Mouse (Mus musculus): Measurements from ENCODE around the gene Gm49388. TPM values are rescaled to one million over a fixed set of nuclear protein-coding genes. Genes with fewer than 3 reads are reported as not detected.
"Not testable (repeated sequence)": the region's sequence is repeated elsewhere in the genome, so short reads cannot be mapped to it uniquely, and the experiment has no call there.

The Gm49388 gene
- polyA plus RNA-seq, 1 experiment from 2014 or later = not detected

- ATAC-seq (ENCODE audit: insufficient number of reproducible peaks, insufficient read depth, low FRiP score, low read depth) = peak; percentile 68; the same call in 1 of the 2 replicates
- no peaks in the 10 kb centered on the region for H3K9me3 ChIP-seq (ENCODE audit: control insufficient read depth, low read depth, low read length)
- H3K4me2 ChIP-seq (replicated peaks; ENCODE audit: low read depth, low read length) = peak within 1 kb of the TSS; percentile 58
- WGBS = 2% methylated on average over 35 of the region's 38 CpGs
- H3K4me1 ChIP-seq (ENCODE audit: control insufficient read depth, insufficient read depth, low read length) = no peaks in the 10 kb centered on the region
- no peaks in the 10 kb centered on the region for H3K27me3 ChIP-seq (ENCODE audit: control insufficient read depth, insufficient read depth, low read length)
- H3K9ac ChIP-seq (replicated peaks; ENCODE audit: low read depth, low read length) = peak within 1 kb of the TSS; percentile 58
- no peak within 1 kb of the TSS for H3K27ac ChIP-seq (ENCODE audit: low read length)
- no peaks in the 10 kb centered on the region for H3K36me3 ChIP-seq (ENCODE audit: control insufficient read depth, insufficient read depth, low read length)
- peak within 1 kb of the TSS; percentile 57 for H3K4me3 ChIP-seq (ENCODE audit: low read depth, low read length)
These were observed 38.9 kb downstream of the Gm49388 start, which contains the start of the genes Stx4a and Stx1b for GRCm38 (mm10) chr7:127824176-127824871. TSS of gene Stx4a (plus strand) at chr7:127824294. TSS of gene Stx1b (minus strand) at chr7:127824549.

DNA sequence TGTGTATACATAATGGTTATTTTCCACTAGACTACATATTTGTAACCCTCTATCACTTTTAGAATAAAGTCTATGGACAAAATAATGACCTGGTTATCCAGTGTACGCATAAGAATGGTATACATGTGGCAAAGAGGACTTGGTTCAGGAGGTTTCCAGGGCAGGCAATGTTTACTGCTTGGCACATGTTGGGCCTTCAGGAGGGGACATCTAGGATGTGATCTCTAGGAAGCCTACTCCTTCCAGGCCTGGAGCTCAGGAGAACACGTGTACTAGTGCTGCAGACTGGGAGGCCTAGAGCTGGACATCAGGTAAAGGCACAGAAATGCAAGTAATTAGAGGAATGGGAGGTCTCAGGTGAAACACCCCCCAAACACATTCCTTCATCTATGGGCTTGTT is 50.1 kb downstream of the Gm49388 start:
- H3K9me3 ChIP-seq (ENCODE audit: control insufficient read depth, low read depth, low read length) = no peaks in the 10 kb centered on the region
- H3K27me3 ChIP-seq (ENCODE audit: control insufficient read depth, insufficient read depth, low read length) = no peaks in the 10 kb centered on the region
- H3K36me3 ChIP-seq (ENCODE audit: control insufficient read depth, insufficient read depth, low read length) = no peaks in the 10 kb centered on the region
- ATAC-seq (ENCODE audit: insufficient number of reproducible peaks, insufficient read depth, low FRiP score, low read depth) = no peak
- WGBS = 80% methylated on average over 2 of the region's 2 CpGs
- no peak overlapping the region for H3K9ac ChIP-seq (replicated peaks; ENCODE audit: low read depth, low read length)
- no peak overlapping the region for H3K27ac ChIP-seq (ENCODE audit: low read length)
- H3K4me2 ChIP-seq (replicated peaks; ENCODE audit: low read depth, low read length) = no peak overlapping the region
- H3K4me1 ChIP-seq (ENCODE audit: control insufficient read depth, insufficient read depth, low read length) = no peaks in the 10 kb centered on the region
- H3K4me3 ChIP-seq (ENCODE audit: low read depth, low read length) = no peak overlapping the region

DNA sequence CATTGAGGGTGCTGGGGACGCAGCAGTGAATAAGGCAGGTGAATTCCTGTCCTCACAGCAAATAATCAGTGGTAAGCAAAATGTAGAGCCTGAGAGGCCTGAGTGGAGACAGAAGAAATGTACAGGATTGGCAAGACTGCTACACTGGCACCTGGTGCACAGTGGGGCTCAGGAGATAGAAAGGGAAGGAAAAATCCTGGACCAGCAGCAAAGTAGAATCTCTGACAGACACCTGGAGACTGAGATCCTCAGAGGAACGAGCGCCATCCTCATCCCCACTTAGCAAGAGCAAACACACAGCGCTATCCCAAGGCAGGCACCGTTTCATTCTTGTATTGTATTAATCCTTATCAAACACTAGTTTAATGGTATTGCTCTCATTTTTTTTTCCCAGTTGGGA is 52.1 kb downstream of the Gm49388 start:
- H3K4me3 ChIP-seq (ENCODE audit: low read depth, low read length) = no peak overlapping the region
- H3K36me3 ChIP-seq (ENCODE audit: control insufficient read depth, insufficient read depth, low read length) = no peaks in the 10 kb centered on the region
- no peaks in the 10 kb centered on the region for H3K9me3 ChIP-seq (ENCODE audit: control insufficient read depth, low read depth, low read length)
- peaks cover under 1% of the 10 kb centered on the region for H3K4me1 ChIP-seq (ENCODE audit: control insufficient read depth, insufficient read depth, low read length)
- no peak for ATAC-seq (ENCODE audit: insufficient number of reproducible peaks, insufficient read depth, low FRiP score, low read depth)
- H3K4me2 ChIP-seq (replicated peaks; ENCODE audit: low read depth, low read length) = no peak overlapping the region
- no peak overlapping the region for H3K27ac ChIP-seq (ENCODE audit: low read length)
- WGBS = 88% methylated on average over 5 of the region's 5 CpGs
- H3K9ac ChIP-seq (replicated peaks; ENCODE audit: low read depth, low read length) = no peak overlapping the region
- H3K27me3 ChIP-seq (ENCODE audit: control insufficient read depth, insufficient read depth, low read length) = no peaks in the 10 kb centered on the region

- not testable (repeated sequence) for H3K4me1 ChIP-seq (ENCODE audit: control insufficient read depth, insufficient read depth, low read length); H3K9me3 ChIP-seq (ENCODE audit: control insufficient read depth, low read depth, low read length); H3K36me3 ChIP-seq (ENCODE audit: control insufficient read depth, insufficient read depth, low read length); ATAC-seq (ENCODE audit: insufficient number of reproducible peaks, insufficient read depth, low FRiP score, low read depth); H3K4me3 ChIP-seq (ENCODE audit: low read depth, low read length); H3K27ac ChIP-seq (ENCODE audit: low read length); H3K9ac ChIP-seq (replicated peaks; ENCODE audit: low read depth, low read length); H3K4me2 ChIP-seq (replicated peaks; ENCODE audit: low read depth, low read length); H3K27me3 ChIP-seq (ENCODE audit: control insufficient read depth, insufficient read depth, low read length)
- 83% methylated on average over 4 of the region's 4 CpGs for WGBS
These were observed 52.5 kb downstream of the Gm49388 start for GRCm38 (mm10) chr7:127837878-127838277.

DNA sequence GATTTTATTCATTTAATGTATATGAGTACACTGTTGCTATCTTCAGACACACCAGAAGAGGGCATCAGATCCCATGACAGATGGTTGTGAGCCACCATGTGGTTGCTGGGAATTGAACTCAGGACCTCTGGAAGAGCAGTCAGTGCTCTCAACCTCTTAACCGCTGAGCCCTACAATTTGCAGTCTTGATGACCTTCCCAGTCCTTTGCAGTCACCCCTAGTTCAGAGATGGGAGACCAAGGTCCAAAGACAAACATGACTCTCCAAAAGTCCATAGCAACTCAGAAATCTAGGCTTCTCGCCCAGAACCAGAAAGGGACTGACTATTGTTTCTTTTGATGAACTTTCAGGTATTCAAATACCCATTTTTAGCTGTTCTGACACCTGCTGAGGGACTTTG is 54.6 kb downstream of the Gm49388 start:
- H3K27me3 ChIP-seq (ENCODE audit: control insufficient read depth, insufficient read depth, low read length); H3K4me3 ChIP-seq (ENCODE audit: low read depth, low read length); H3K27ac ChIP-seq (ENCODE audit: low read length); H3K9ac ChIP-seq (replicated peaks; ENCODE audit: low read depth, low read length); H3K4me1 ChIP-seq (ENCODE audit: control insufficient read depth, insufficient read depth, low read length); ATAC-seq (ENCODE audit: insufficient number of reproducible peaks, insufficient read depth, low FRiP score, low read depth); H3K9me3 ChIP-seq (ENCODE audit: control insufficient read depth, low read depth, low read length); H3K4me2 ChIP-seq (replicated peaks; ENCODE audit: low read depth, low read length): not testable (repeated sequence)
- 71% methylated on average over 2 of the region's 2 CpGs for WGBS
- peaks cover 15% of the 10 kb centered on the region for H3K36me3 ChIP-seq (ENCODE audit: control insufficient read depth, insufficient read depth, low read length)

- Histone ChIP-seq H3K27ac (ENCODE audit: low read length) (peak overlapping the region; percentile 94), H3K4me2 (replicated peaks; ENCODE audit: low read depth, low read length) (peak overlapping the region; percentile 91), H3K27me3 (ENCODE audit: control insufficient read depth, insufficient read depth, low read length) (no peaks in the 10 kb centered on the region), H3K36me3 (ENCODE audit: control insufficient read depth, insufficient read depth, low read length) (peaks cover 15% of the 10 kb centered on the region), H3K4me3 (ENCODE audit: low read depth, low read length) (peak overlapping the region; percentile 84), H3K4me1 (ENCODE audit: control insufficient read depth, insufficient read depth, low read length) (peaks cover 4% of the 10 kb centered on the region), H3K9me3 (ENCODE audit: control insufficient read depth, low read depth, low read length) (no peaks in the 10 kb centered on the region), H3K9ac (replicated peaks; ENCODE audit: low read depth, low read length) (peak overlapping the region; percentile 61; the same call in 1 of the 2 replicates)
- peak; percentile 23; the same call in 1 of the 2 replicates for ATAC-seq (ENCODE audit: insufficient number of reproducible peaks, insufficient read depth, low FRiP score, low read depth)
- 3% methylated on average over 15 of the region's 15 CpGs for WGBS
These were observed 55.5 kb downstream of the Gm49388 start for GRCm38 (mm10) chr7:127840886-127841285.

GRCm38 (mm10) chr7:127841340-127842000 is 56.1 kb downstream of the Gm49388 start:
- under 1% methylated on average over 39 of the region's 46 CpGs for WGBS
- peak overlapping the region; percentile 94 for H3K27ac ChIP-seq (ENCODE audit: low read length)
- H3K4me1 ChIP-seq (ENCODE audit: control insufficient read depth, insufficient read depth, low read length) = peaks cover 4% of the 10 kb centered on the region
- H3K9ac ChIP-seq (replicated peaks; ENCODE audit: low read depth, low read length) = peak overlapping the region; percentile 61
- H3K9me3 ChIP-seq (ENCODE audit: control insufficient read depth, low read depth, low read length) = no peaks in the 10 kb centered on the region
- ATAC-seq (ENCODE audit: insufficient number of reproducible peaks, insufficient read depth, low FRiP score, low read depth) = peak; percentile 93
- peak overlapping the region; percentile 84 for H3K4me3 ChIP-seq (ENCODE audit: low read depth, low read length)
- H3K27me3 ChIP-seq (ENCODE audit: control insufficient read depth, insufficient read depth, low read length) = no peaks in the 10 kb centered on the region
- H3K4me2 ChIP-seq (replicated peaks; ENCODE audit: low read depth, low read length) = peak overlapping the region; percentile 91
- peaks cover 18% of the 10 kb centered on the region for H3K36me3 ChIP-seq (ENCODE audit: control insufficient read depth, insufficient read depth, low read length)

- H3K27ac ChIP-seq (ENCODE audit: low read length) = peak overlapping the region; percentile 94
- H3K9ac ChIP-seq (replicated peaks; ENCODE audit: low read depth, low read length) = peak overlapping the region; percentile 61
- H3K4me1 ChIP-seq (ENCODE audit: control insufficient read depth, insufficient read depth, low read length) = peaks cover 4% of the 10 kb centered on the region
- no peaks in the 10 kb centered on the region for H3K27me3 ChIP-seq (ENCODE audit: control insufficient read depth, insufficient read depth, low read length)
- peaks cover 23% of the 10 kb centered on the region for H3K36me3 ChIP-seq (ENCODE audit: control insufficient read depth, insufficient read depth, low read length)
- H3K4me3 ChIP-seq (ENCODE audit: low read depth, low read length) = peak overlapping the region; percentile 84
- WGBS = under 1% methylated on average over 40 of the region's 40 CpGs
- peak; percentile 64 for ATAC-seq (ENCODE audit: insufficient number of reproducible peaks, insufficient read depth, low FRiP score, low read depth)
- H3K4me2 ChIP-seq (replicated peaks; ENCODE audit: low read depth, low read length) = peak overlapping the region; percentile 91
- no peaks in the 10 kb centered on the region for H3K9me3 ChIP-seq (ENCODE audit: control insufficient read depth, low read depth, low read length)
These were observed 56.8 kb downstream of the Gm49388 start for GRCm38 (mm10) chr7:127842001-127842718.
